Mouse (Mus musculus): ENCODE measurements around the gene Gm36210. TPM values are rescaled to one million over a fixed set of nuclear protein-coding genes. Genes with fewer than 3 reads are reported as not detected.
"Not testable (repeated sequence)": the region's sequence is repeated elsewhere in the genome, so short reads cannot be mapped to it uniquely, and the experiment has no call there.

Gene Gm36210
- polyA plus RNA-seq, 1 experiment from 2014 or later = 0.59 TPM

- Histone ChIP-seq H3K27ac (ENCODE audit: low read depth, low read length) (no peak overlapping the region), H3K36me3 (ENCODE audit: control insufficient read depth, insufficient read depth, low read length) (no peaks in the 10 kb centered on the region), H3K4me3 (ENCODE audit: low read depth, low read length) (no peak overlapping the region), H3K9me3 (ENCODE audit: control insufficient read depth, low read length) (no peaks in the 10 kb centered on the region), H3K9ac (ENCODE audit: low read length) (no peak overlapping the region), H3K4me2 (ENCODE audit: low read depth, low read length, severe bottlenecking) (no peak overlapping the region), H3K27me3 (ENCODE audit: control insufficient read depth, insufficient read depth, low read length) (no peaks in the 10 kb centered on the region), H3K4me1 (replicated peaks; ENCODE audit: control insufficient read depth, insufficient read depth, low read length) (no peaks in the 10 kb centered on the region)
- 81% methylated on average over 4 of the region's 4 CpGs for WGBS
- DNase-seq (ENCODE audit: low spot score) = no peak
- no peak for ATAC-seq (replicated peaks; ENCODE audit: low FRiP score)
These were observed 19.6 kb downstream of the Gm36210 start for GRCm38 (mm10) chr7:4886680-4887079.

GRCm38 (mm10) chr7:4879036-4879435 is 27.3 kb downstream of the Gm36210 start:
- not testable (repeated sequence) for ATAC-seq (replicated peaks; ENCODE audit: low FRiP score); H3K27me3 ChIP-seq (ENCODE audit: control insufficient read depth, insufficient read depth, low read length); DNase-seq (ENCODE audit: low spot score); H3K4me2 ChIP-seq (ENCODE audit: low read depth, low read length, severe bottlenecking); H3K36me3 ChIP-seq (ENCODE audit: control insufficient read depth, insufficient read depth, low read length); H3K27ac ChIP-seq (ENCODE audit: low read depth, low read length); H3K4me3 ChIP-seq (ENCODE audit: low read depth, low read length); H3K4me1 ChIP-seq (replicated peaks; ENCODE audit: control insufficient read depth, insufficient read depth, low read length); H3K9ac ChIP-seq (ENCODE audit: low read length); H3K9me3 ChIP-seq (ENCODE audit: control insufficient read depth, low read length)
- 96% methylated on average over 1 of the region's 1 CpGs for WGBS

DNA sequence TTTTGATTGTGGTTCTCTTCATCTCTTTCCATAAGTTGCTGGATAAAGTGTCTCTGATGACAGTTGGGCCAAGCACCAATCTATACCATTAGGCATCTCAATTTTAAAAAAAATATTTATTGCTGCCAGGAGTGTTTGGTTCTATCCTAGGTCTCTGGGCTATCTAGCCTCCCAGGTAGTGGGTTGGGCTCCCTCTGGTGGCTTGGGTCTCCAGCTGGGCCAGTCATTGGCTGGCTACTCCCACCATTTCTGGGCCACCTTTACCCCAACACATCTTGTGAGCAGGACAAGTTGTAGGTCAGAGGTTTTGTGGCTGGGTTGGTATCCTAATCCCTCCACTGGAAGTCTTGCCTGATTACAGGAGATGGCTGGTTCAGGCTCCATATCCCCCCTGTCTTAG is 28.1 kb downstream of the Gm36210 start:
- Histone ChIP-seq H3K27me3 (ENCODE audit: control insufficient read depth, insufficient read depth, low read length) (no peaks in the 10 kb centered on the region), H3K9me3 (ENCODE audit: control insufficient read depth, low read length) (no peaks in the 10 kb centered on the region), H3K4me1 (replicated peaks; ENCODE audit: control insufficient read depth, insufficient read depth, low read length) (0 out of 2 replicates have a peak, but pooled peaks cover 5% of the 10 kb centered on the region), H3K9ac (ENCODE audit: low read length) (no peak overlapping the region), H3K4me2 (ENCODE audit: low read depth, low read length, severe bottlenecking) (no peak overlapping the region), H3K27ac (ENCODE audit: low read depth, low read length) (no peak overlapping the region), H3K4me3 (ENCODE audit: low read depth, low read length) (no peak overlapping the region), H3K36me3 (ENCODE audit: control insufficient read depth, insufficient read depth, low read length) (no peaks in the 10 kb centered on the region)
- no peak for DNase-seq (ENCODE audit: low spot score)
- ATAC-seq (replicated peaks; ENCODE audit: low FRiP score) = no peak

GRCm38 (mm10) chr7:4877226-4877625 is 29.1 kb downstream of the Gm36210 start:
- Histone ChIP-seq H3K36me3 (ENCODE audit: control insufficient read depth, insufficient read depth, low read length) (no peaks in the 10 kb centered on the region), H3K4me3 (ENCODE audit: low read depth, low read length) (peak overlapping the region; percentile 38), H3K4me2 (ENCODE audit: low read depth, low read length, severe bottlenecking) (peak overlapping the region; percentile 56), H3K4me1 (replicated peaks; ENCODE audit: control insufficient read depth, insufficient read depth, low read length) (0 out of 2 replicates have a peak, but pooled peaks cover 5% of the 10 kb centered on the region), H3K9ac (ENCODE audit: low read length) (peak overlapping the region; percentile 59), H3K9me3 (ENCODE audit: control insufficient read depth, low read length) (no peaks in the 10 kb centered on the region), H3K27me3 (ENCODE audit: control insufficient read depth, insufficient read depth, low read length) (no peaks in the 10 kb centered on the region), H3K27ac (ENCODE audit: low read depth, low read length) (no peak overlapping the region)
- ATAC-seq (replicated peaks; ENCODE audit: low FRiP score) (no peak; the same call in none of the 2 replicates), DNase-seq (ENCODE audit: low spot score) (no peak)
- 8% methylated on average over 11 of the region's 11 CpGs for WGBS

DNA sequence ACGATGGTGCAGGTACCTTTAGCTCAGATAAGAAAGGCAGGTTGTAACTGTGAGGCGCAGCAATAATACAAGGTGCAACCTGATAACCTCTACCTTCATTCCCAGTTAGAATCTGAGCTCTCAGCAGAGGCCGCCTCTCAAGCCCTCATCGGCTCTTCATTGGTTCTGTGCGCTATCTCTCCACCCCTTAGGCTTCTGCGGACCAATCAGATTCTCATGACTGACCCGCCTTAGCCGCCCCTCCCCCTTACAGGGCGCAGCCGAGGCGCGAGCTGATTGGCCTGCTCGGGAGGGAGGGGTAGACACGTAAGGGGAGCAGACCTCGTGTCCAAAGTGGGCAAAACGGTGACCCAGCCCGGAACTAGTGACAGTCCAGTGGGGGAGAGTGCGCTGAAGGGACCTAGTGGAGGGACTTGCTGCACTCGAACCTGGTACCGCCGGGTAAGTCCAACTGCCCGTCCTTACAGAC is 29.5 kb downstream of the Gm36210 start, which contains the start of gene Isoc2a:
Isoc2a (plus strand) TSS at position 401 of the 469 bp plus-strand sequence.
- Histone ChIP-seq H3K9ac (ENCODE audit: low read length) (peak within 1 kb of the TSS; percentile 59), H3K4me3 (ENCODE audit: low read depth, low read length) (peak within 1 kb of the TSS; percentile 38), H3K27ac (ENCODE audit: low read depth, low read length) (no peak within 1 kb of the TSS), H3K9me3 (ENCODE audit: control insufficient read depth, low read length) (no peaks in the 10 kb centered on the region), H3K36me3 (ENCODE audit: control insufficient read depth, insufficient read depth, low read length) (no peaks in the 10 kb centered on the region), H3K4me1 (replicated peaks; ENCODE audit: control insufficient read depth, insufficient read depth, low read length) (0 out of 2 replicates have a peak, but pooled peaks cover 5% of the 10 kb centered on the region), H3K4me2 (ENCODE audit: low read depth, low read length, severe bottlenecking) (peak within 1 kb of the TSS; percentile 56), H3K27me3 (ENCODE audit: control insufficient read depth, insufficient read depth, low read length) (no peaks in the 10 kb centered on the region)
- DNase-seq (ENCODE audit: low spot score) (peak; percentile 94), ATAC-seq (replicated peaks; ENCODE audit: low FRiP score) (peak; percentile 100)
- under 1% methylated on average over 22 of the region's 22 CpGs for WGBS

DNA sequence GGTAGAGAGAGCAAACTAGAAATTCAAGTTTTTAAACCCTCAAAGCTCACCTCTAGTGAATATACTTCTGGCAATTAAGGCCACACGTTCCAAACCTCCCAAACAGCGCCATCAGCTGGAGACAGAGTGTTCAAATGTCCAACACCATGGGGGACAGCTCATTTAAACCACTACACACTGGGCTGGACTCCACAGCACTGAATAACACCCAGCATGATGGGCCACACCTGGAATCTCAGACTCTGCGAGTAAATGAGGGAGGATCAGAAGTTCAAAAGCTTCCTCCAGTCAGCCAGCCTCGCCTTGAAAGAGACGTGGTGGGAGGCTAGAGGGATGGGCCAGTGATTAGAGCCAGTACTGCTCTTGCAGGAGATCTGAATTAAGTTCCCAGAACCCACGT is 36.2 kb downstream of the Gm36210 start, which contains the start of gene Isoc2b:
Isoc2b (minus strand) TSS at position 126 of the 400 bp plus-strand sequence.
- Histone ChIP-seq H3K9me3 (ENCODE audit: control insufficient read depth, low read length) (no peaks in the 10 kb centered on the region), H3K27ac (ENCODE audit: low read depth, low read length) (no peak within 1 kb of the TSS), H3K27me3 (ENCODE audit: control insufficient read depth, insufficient read depth, low read length) (no peaks in the 10 kb centered on the region), H3K4me1 (replicated peaks; ENCODE audit: control insufficient read depth, insufficient read depth, low read length) (peaks cover 6% of the 10 kb centered on the region; the same call in 1 of the 2 replicates), H3K36me3 (ENCODE audit: control insufficient read depth, insufficient read depth, low read length) (no peaks in the 10 kb centered on the region), H3K4me3 (ENCODE audit: low read depth, low read length) (no peak within 1 kb of the TSS), H3K4me2 (ENCODE audit: low read depth, low read length, severe bottlenecking) (no peak within 1 kb of the TSS), H3K9ac (ENCODE audit: low read length) (no peak within 1 kb of the TSS)
- 65% methylated on average over 6 of the region's 6 CpGs for WGBS
- ATAC-seq (replicated peaks; ENCODE audit: low FRiP score) (no peak), DNase-seq (ENCODE audit: low spot score) (no peak)

GRCm38 (mm10) chr7:4866631-4867180 is 39.6 kb downstream of the Gm36210 start:
- Histone ChIP-seq H3K4me3 (ENCODE audit: low read depth, low read length) (peak overlapping the region; percentile 58), H3K4me1 (replicated peaks; ENCODE audit: control insufficient read depth, insufficient read depth, low read length) (peaks cover 6% of the 10 kb centered on the region; the same call in 1 of the 2 replicates), H3K9ac (ENCODE audit: low read length) (peak overlapping the region; percentile 64), H3K27me3 (ENCODE audit: control insufficient read depth, insufficient read depth, low read length) (no peaks in the 10 kb centered on the region), H3K36me3 (ENCODE audit: control insufficient read depth, insufficient read depth, low read length) (no peaks in the 10 kb centered on the region), H3K9me3 (ENCODE audit: control insufficient read depth, low read length) (no peaks in the 10 kb centered on the region), H3K4me2 (ENCODE audit: low read depth, low read length, severe bottlenecking) (peak overlapping the region; percentile 70), H3K27ac (ENCODE audit: low read depth, low read length) (no peak overlapping the region)
- ATAC-seq (replicated peaks; ENCODE audit: low FRiP score) (no peak), DNase-seq (ENCODE audit: low spot score) (no peak)
- WGBS = 33% methylated on average over 10 of the region's 10 CpGs

DNA sequence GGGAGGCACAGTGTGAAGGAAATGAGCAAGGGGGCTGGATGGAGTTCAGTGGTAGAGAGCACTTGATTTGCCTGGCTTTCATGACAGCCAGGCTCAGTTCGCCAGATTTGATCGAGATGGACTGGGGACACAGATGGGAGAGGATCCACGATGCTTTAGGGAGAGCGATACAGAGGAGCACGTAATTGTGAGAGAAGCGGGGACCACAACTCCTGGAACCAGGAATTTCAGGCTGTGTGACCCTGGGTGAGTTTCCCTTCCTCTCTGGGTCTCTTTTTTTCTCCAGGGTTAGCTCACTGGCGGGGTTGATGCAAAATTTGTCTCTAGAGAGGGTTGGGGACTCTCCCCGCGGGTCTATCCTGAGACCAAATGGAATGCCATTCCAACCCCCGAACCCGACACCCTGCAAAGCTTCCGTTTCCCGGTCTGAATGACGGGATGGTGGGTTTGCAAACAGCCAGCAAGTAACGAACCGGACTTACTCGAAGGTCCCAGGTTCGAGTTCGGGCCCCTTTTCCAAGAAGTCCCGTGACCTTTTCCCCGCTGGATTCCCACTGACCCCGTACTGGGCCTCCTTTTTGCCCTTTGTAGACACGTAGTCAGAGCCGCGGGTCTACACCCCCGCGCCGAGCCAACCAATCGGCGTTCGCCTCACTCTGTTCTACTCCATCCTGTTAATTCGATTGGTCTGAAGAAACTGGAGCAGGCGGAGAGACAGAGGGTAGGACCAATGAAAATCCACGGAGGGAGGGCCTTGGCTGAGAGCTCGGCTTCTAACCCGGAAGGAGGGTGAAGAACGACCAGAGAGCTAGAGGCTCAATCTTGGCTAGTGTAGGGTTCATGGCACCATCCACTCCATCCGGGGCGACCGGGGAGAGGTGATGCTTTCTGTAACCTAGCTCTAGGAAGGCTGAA is 40.5 kb downstream of the Gm36210 start:
- Histone ChIP-seq H3K4me3 (ENCODE audit: low read depth, low read length) (peak overlapping the region; percentile 58), H3K9ac (ENCODE audit: low read length) (peak overlapping the region; percentile 64), H3K4me2 (ENCODE audit: low read depth, low read length, severe bottlenecking) (peak overlapping the region; percentile 70), H3K27me3 (ENCODE audit: control insufficient read depth, insufficient read depth, low read length) (no peaks in the 10 kb centered on the region), H3K9me3 (ENCODE audit: control insufficient read depth, low read length) (no peaks in the 10 kb centered on the region), H3K27ac (ENCODE audit: low read depth, low read length) (no peak overlapping the region), H3K36me3 (ENCODE audit: control insufficient read depth, insufficient read depth, low read length) (no peaks in the 10 kb centered on the region), H3K4me1 (replicated peaks; ENCODE audit: control insufficient read depth, insufficient read depth, low read length) (peaks cover 6% of the 10 kb centered on the region; the same call in 1 of the 2 replicates)
- 4% methylated on average over 40 of the region's 40 CpGs for WGBS
- peak; percentile 95 for DNase-seq (ENCODE audit: low spot score)
- ATAC-seq (replicated peaks; ENCODE audit: low FRiP score) = peak; percentile 100
